Mouse (Mus musculus): ENCODE data around the gene Osbpl5.

- TF ChIP-seq ZNF384 (IDR thresholded peaks at IDR 0.05; ENCODE audit: low read depth, low read length) (no peak), CHD2 (IDR thresholded peaks at IDR 0.05; ENCODE audit: low read depth, low read length) (no peak), MAFK (IDR thresholded peaks at IDR 0.05; ENCODE audit: insufficient read depth, low read depth, low read length) (no peak)
These were observed 30.4 kb downstream of the Osbpl5 start for GRCm38 (mm10) chr7:143726396-143726795.

All from ES-E14 (cell line).